Mouse (Mus musculus) lung, postnatal 0 days (tissue): ENCODE data around the gene Nkd1.

Experiments
- CTCF ChIP-seq: IDR thresholded peaks from 2 replicates; pipeline ENCODE4 v1.5.1; 2016; ENCODE audit warnings: antibody characterized with exemption, mild to moderate bottlenecking
- EP300 ChIP-seq: IDR thresholded peaks from 2 replicates; pipeline ENCODE4 v1.6.1; 2016; ENCODE audit warnings: antibody characterized with exemption, mild to moderate bottlenecking, control low read depth

- TF ChIP-seq CTCF (no peak), EP300 (no peak)
These were observed 39.9 kb upstream of the Nkd1 start for GRCm38 (mm10) chr8:88481290-88481689.
